Mouse (Mus musculus): ENCODE results near the gene Krt33a.

Gene Krt33a

GRCm38 (mm10) chr11:99985291-99986092, 30.5 kb downstream of the Krt33a start:
- peak; percentile 12 for DNase-seq

DNA sequence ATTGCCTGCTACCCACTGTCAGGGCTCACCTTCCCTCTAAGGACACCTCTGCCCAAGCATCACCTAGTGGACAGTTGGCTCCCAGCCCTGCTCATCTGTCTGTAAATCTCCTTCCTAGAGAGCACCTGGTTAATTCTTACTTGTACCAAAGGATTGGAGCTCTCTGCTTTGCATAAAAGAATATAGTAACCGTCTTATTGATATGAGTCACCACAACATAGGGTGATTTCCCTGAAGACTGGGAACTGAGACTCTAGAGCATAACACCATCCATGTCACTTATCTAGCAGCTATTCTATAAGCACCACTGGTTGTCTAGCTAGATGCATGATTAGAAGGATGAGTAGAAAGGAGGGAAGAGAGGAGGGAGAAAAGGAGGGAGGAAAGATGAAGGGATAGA, 32.6 kb downstream of the Krt33a start:
- no peak for DNase-seq

DNA sequence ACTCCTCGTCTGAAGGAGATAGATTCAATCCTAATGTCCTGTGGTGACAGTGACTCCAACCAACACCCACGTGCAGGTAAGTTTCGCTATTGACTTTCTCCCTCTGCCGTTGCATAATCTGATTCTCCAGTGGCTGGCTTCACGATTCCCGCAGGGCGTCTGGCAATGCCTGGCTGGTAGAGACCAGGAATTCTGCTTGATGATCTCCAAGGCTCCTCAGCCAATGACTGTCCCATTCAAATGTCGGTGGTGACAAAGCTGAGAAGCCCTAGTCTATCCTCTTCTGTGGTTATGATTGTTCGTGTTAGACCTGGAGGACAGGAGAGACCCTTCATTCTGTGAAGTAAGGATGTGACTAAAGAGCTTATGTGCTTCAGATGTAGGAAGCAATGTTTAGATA, 33.3 kb downstream of the Krt33a start:
- DNase-seq: no peak

GRCm38 (mm10) chr11:99978953-99979352, 37.1 kb downstream of the Krt33a start, which contains the start of gene Krtap29-1:
Gene Krtap29-1 (minus strand): TSS chr11:99979053.
- DNase-seq: no peak

GRCm38 (mm10) chr11:99965961-99966360, 50.1 kb downstream of the Krt33a start:
- DNase-seq: no peak

GRCm38 (mm10) chr11:99964213-99964612, 51.8 kb downstream of the Krt33a start:
- DNase-seq: no peak
